Mouse (Mus musculus) heart, embryonic 11.5 days (tissue): ENCODE measurements around the gene Zfand5. TPM values are rescaled to one million over a fixed set of nuclear protein-coding genes. Genes with fewer than 3 reads are reported as not detected.
A peak's percentile ranks its signal among the peaks of the same experiment; 100 is the strongest.

Source experiments
- ATAC-seq: fragments of 200-750 bp; cut with Nextera tagmentation; replicated peaks from 2 replicates; pipeline ENCODE4 v1.8.0; 2017; ENCODE audit warnings: moderate library complexity; ENCODE audit not compliant: insufficient number of reproducible peaks, low FRiP score, low TSS enrichment
- H3K27ac ChIP-seq: fragments of 300-500 bp; sonication (generic); 2 replicates; pipeline ENCODE4 v1.5.1; 2014; ENCODE audit warnings: mild to moderate bottlenecking, low read depth, low read length
- H3K27me3 ChIP-seq: fragments of 300-500 bp; sonication (generic); 2 replicates; pipeline ENCODE4 v1.6.1; 2014; ENCODE audit warnings: mild to moderate bottlenecking, low read length, mixed read lengths; ENCODE audit not compliant: control insufficient read depth, insufficient read depth
- H3K36me3 ChIP-seq: fragments of 300-500 bp; sonication (generic); 2 replicates; pipeline ENCODE4 v1.6.1; 2014; ENCODE audit warnings: mild to moderate bottlenecking, low read length, moderate library complexity, mixed read lengths; ENCODE audit not compliant: control insufficient read depth, insufficient read depth
- H3K4me1 ChIP-seq: fragments of 300-500 bp; sonication (generic); 2 replicates; pipeline ENCODE4 v1.6.1; 2014; ENCODE audit warnings: low read length; ENCODE audit not compliant: control insufficient read depth, insufficient read depth
- H3K4me2 ChIP-seq: fragments of 300-500 bp; sonication (generic); 2 replicates; pipeline ENCODE4 v1.6.1; 2014; ENCODE audit warnings: mild to moderate bottlenecking, moderate library complexity
- H3K4me3 ChIP-seq: fragments of 300-500 bp; sonication (generic); 2 replicates; pipeline ENCODE4 v1.5.1; 2014; ENCODE audit warnings: low read depth, low read length
- H3K9ac ChIP-seq: fragments of 300-500 bp; sonication (generic); 2 replicates; pipeline ENCODE4 v1.6.1; 2014; ENCODE audit warnings: mild to moderate bottlenecking, low read depth, low read length, moderate library complexity
- H3K9me3 ChIP-seq: fragments of 300-500 bp; sonication (generic); replicated peaks from 2 replicates; pipeline ENCODE4 v1.6.1; 2016; ENCODE audit warnings: low read length; ENCODE audit not compliant: control insufficient read depth
- WGBS: fragments of 180-500 bp; shearing (Covaris S2); extraction: QIAGEN DNeasy Blood & Tissue Kit; methylation state at CpG from one replicate; pipeline ENCODE4 v1.1.7; 2014; ENCODE audit not compliant: insufficient replicate concordance; 5-methylcytosine and 5-hydroxymethylcytosine counted together
- polyA plus RNA-seq: library from polyadenylated mRNA; unstranded; fragments of >200 nt; fragmentation: Nextera tagmentation; extraction: Ambion mirVana; gene quantifications from 2 replicates; pipeline ENCODE4 v1.2.1, GENCODE M21; 2014

Gene Zfand5
- polyA plus RNA-seq, 1 experiment from 2014 or later: 100 TPM

- H3K4me2 ChIP-seq: peak overlapping the region; percentile 45
- WGBS: under 1% methylated on average over 66 of the region's 66 CpGs
- no peaks in the 10 kb centered on the region for H3K27me3 ChIP-seq
- peak overlapping the region; percentile 100 for H3K9ac ChIP-seq
- peak; percentile 52 for ATAC-seq
- peak overlapping the region; percentile 100 for H3K27ac ChIP-seq
- peaks cover 5% of the 10 kb centered on the region for H3K36me3 ChIP-seq
- no peaks in the 10 kb centered on the region for H3K9me3 ChIP-seq
- no peaks in the 10 kb centered on the region; the same call in 1 of the 2 replicates for H3K4me1 ChIP-seq
- H3K4me3 ChIP-seq: peak overlapping the region; percentile 95
These were observed 692 bp downstream of the Zfand5 start for GRCm38 (mm10) chr19:21272655-21273284.

DNA sequence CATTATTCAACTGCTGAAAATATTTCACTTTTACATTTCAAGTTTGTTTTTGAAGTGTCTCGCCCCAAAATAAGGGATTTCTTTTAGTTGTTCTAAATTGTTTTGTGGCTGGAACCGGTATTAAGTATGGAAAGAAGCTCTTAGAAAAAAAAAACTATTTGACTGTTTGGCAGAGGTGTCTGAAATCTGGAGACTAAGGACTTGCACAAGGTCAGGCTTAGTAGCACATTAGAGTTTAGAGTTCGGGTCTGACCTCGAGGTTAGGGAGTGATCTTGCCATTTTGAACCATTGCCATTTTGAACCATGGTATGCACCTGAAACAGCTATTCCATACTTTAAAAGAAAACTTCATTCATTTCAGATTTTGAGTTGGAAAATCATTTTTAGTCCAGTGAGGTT is 1.4 kb downstream of the Zfand5 start:
- no peaks in the 10 kb centered on the region for H3K27me3 ChIP-seq
- H3K4me3 ChIP-seq: peak overlapping the region; percentile 95
- H3K27ac ChIP-seq: peak overlapping the region; percentile 72
- peak overlapping the region; percentile 54 for H3K9ac ChIP-seq
- no peak for ATAC-seq
- peak overlapping the region; percentile 69 for H3K4me2 ChIP-seq
- H3K9me3 ChIP-seq: no peaks in the 10 kb centered on the region
- peaks cover 5% of the 10 kb centered on the region for H3K36me3 ChIP-seq
- WGBS: under 1% methylated on average over 4 of the region's 4 CpGs
- H3K4me1 ChIP-seq: no peaks in the 10 kb centered on the region; the same call in 1 of the 2 replicates

GRCm38 (mm10) chr19:21274181-21274591 is 2.1 kb downstream of the Zfand5 start:
- peak; percentile 44 for ATAC-seq
- Histone ChIP-seq H3K4me2 (peak overlapping the region; percentile 69), H3K9ac (peak overlapping the region; percentile 54), H3K27ac (peak overlapping the region; percentile 72), H3K27me3 (no peaks in the 10 kb centered on the region), H3K4me1 (no peaks in the 10 kb centered on the region; the same call in 1 of the 2 replicates), H3K4me3 (peak overlapping the region; percentile 95), H3K9me3 (no peaks in the 10 kb centered on the region), H3K36me3 (peaks cover 5% of the 10 kb centered on the region)
- 1% methylated on average over 2 of the region's 2 CpGs for WGBS

- H3K27me3 ChIP-seq: no peaks in the 10 kb centered on the region
- peak overlapping the region; percentile 72; the same call in 1 of the 2 replicates for H3K27ac ChIP-seq
- H3K9ac ChIP-seq: peak overlapping the region; percentile 54
- H3K36me3 ChIP-seq: peaks cover 5% of the 10 kb centered on the region
- H3K4me1 ChIP-seq: no peaks in the 10 kb centered on the region; the same call in 1 of the 2 replicates
- 28% methylated on average over 3 of the region's 3 CpGs for WGBS
- no peak for ATAC-seq
- peak overlapping the region; percentile 95 for H3K4me3 ChIP-seq
- H3K4me2 ChIP-seq: peak overlapping the region; percentile 69
- H3K9me3 ChIP-seq: no peaks in the 10 kb centered on the region
These were observed 2.6 kb downstream of the Zfand5 start for GRCm38 (mm10) chr19:21274714-21275113.

- H3K9me3 ChIP-seq: no peaks in the 10 kb centered on the region
- H3K4me2 ChIP-seq: no peak overlapping the region
- H3K4me1 ChIP-seq: no peaks in the 10 kb centered on the region
- no peaks in the 10 kb centered on the region for H3K27me3 ChIP-seq
- H3K9ac ChIP-seq: no peak overlapping the region
- no peak overlapping the region for H3K4me3 ChIP-seq
- no peak overlapping the region for H3K27ac ChIP-seq
- no peak for ATAC-seq
- H3K36me3 ChIP-seq: peaks cover 8% of the 10 kb centered on the region
These were observed 4.2 kb downstream of the Zfand5 start for GRCm38 (mm10) chr19:21276317-21276716.

- peaks cover 4% of the 10 kb centered on the region; the same call in 1 of the 2 replicates for H3K9me3 ChIP-seq
- H3K27me3 ChIP-seq: no peaks in the 10 kb centered on the region
- no peaks in the 10 kb centered on the region for H3K4me1 ChIP-seq
- peaks cover 2% of the 10 kb centered on the region; the same call in 1 of the 2 replicates for H3K36me3 ChIP-seq
- ATAC-seq: no peak
- H3K4me3 ChIP-seq: no peak overlapping the region
- H3K4me2 ChIP-seq: no peak overlapping the region
- 76% methylated on average over 3 of the region's 3 CpGs for WGBS
- no peak overlapping the region for H3K9ac ChIP-seq
- no peak overlapping the region for H3K27ac ChIP-seq
These were observed 14.5 kb downstream of the Zfand5 start for GRCm38 (mm10) chr19:21286421-21287097.

DNA sequence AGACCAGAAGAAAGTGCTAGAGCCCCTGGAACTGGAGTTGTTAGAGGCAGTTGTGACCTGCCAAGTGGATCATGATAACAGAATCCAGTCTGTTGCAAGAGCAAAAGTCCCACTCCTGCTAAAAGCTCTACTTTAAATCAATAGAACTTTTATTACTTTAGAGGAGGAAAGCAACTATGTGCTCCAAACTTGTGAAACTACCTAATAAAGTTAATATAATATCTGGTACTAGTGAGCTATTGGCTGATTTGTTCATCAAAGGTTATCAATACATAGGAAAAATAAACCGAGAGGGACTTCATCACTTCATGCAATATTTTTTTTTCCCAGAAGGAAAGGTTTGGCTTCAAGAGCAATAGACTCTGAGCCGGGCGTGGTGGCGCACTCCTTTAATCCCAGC is 25.3 kb downstream of the Zfand5 start:
- ATAC-seq: no peak
- no peak overlapping the region for H3K9ac ChIP-seq
- no peak overlapping the region for H3K4me2 ChIP-seq
- no peak overlapping the region for H3K27ac ChIP-seq
- no peaks in the 10 kb centered on the region for H3K9me3 ChIP-seq
- no peaks in the 10 kb centered on the region for H3K27me3 ChIP-seq
- no peaks in the 10 kb centered on the region for H3K36me3 ChIP-seq
- H3K4me3 ChIP-seq: no peak overlapping the region
- 89% methylated on average over 4 of the region's 4 CpGs for WGBS
- H3K4me1 ChIP-seq: peaks cover 3% of the 10 kb centered on the region; the same call in 1 of the 2 replicates

DNA sequence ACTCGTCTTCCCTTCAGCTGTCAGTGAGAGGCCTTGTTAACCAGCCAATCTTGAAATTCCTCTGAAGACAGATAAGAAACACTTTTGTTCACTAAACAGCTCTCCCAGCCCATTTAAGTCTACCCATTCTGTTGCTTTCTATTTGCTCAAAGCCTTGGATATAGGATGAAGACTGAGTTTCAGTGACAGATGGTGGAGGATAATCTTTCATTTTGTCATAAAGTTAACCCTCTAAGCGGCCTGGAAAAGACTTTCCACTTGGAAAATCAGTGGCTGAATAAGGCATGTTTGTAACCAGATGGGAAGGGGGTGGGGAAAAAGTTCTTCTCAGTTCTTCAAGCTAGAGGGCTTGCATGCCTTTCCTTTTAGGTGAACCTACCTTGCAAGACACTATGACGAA is 29.7 kb downstream of the Zfand5 start:
- no peaks in the 10 kb centered on the region for H3K27me3 ChIP-seq
- H3K36me3 ChIP-seq: no peaks in the 10 kb centered on the region
- H3K9me3 ChIP-seq: no peaks in the 10 kb centered on the region
- peak overlapping the region; percentile 22; the same call in 1 of the 2 replicates for H3K27ac ChIP-seq
- no peak for ATAC-seq
- peak overlapping the region; percentile 38 for H3K4me2 ChIP-seq
- H3K9ac ChIP-seq: no peak overlapping the region
- H3K4me3 ChIP-seq: no peak overlapping the region
- H3K4me1 ChIP-seq: peaks cover 3% of the 10 kb centered on the region; the same call in 1 of the 2 replicates
- 23% methylated on average over 3 of the region's 3 CpGs for WGBS
